Mouse (Mus musculus) embryonic facial prominence, embryonic 14.5 days (tissue): Measurements from ENCODE around the gene Gng12. TPM values are rescaled to one million over a fixed set of nuclear protein-coding genes. Genes with fewer than 3 reads are reported as not detected.
"Not testable (repeated sequence)": the region's sequence is repeated elsewhere in the genome, so short reads cannot be mapped to it uniquely, and the experiment has no call there.

Experiments
- ATAC-seq: fragments of 200-750 bp; cut with Nextera tagmentation; 2 replicates; pipeline ENCODE4 v1.8.0; 2017; ENCODE audit warnings: low read depth, moderate number of reproducible peaks, moderate TSS enrichment
- DNase-seq: peaks from one replicate; pipeline ENCODE4 v3.0.0-alpha.2; 2015; ENCODE audit warnings: low spot score
- H3K27ac ChIP-seq: fragments of 300-500 bp; sonication (generic); replicated peaks from 2 replicates; pipeline ENCODE4 v1.5.1; 2014; ENCODE audit warnings: low read depth, mild to moderate bottlenecking, low read length, moderate library complexity
- H3K27me3 ChIP-seq: fragments of 300-500 bp; sonication (generic); replicated peaks from 2 replicates; pipeline ENCODE4 v1.6.1; 2014; ENCODE audit warnings: low read length; ENCODE audit not compliant: control insufficient read depth, insufficient read depth
- H3K36me3 ChIP-seq: fragments of 300-500 bp; sonication (generic); 2 replicates; pipeline ENCODE4 v1.6.1; 2014; ENCODE audit warnings: low read length, mixed read lengths; ENCODE audit not compliant: control insufficient read depth, insufficient read depth
- H3K4me1 ChIP-seq: fragments of 300-500 bp; sonication (generic); 2 replicates; pipeline ENCODE4 v1.6.1; 2014; ENCODE audit warnings: antibody characterized with exemption, low read length; ENCODE audit not compliant: control insufficient read depth, insufficient read depth
- H3K4me2 ChIP-seq: fragments of 300-500 bp; sonication (generic); 2 replicates; pipeline ENCODE4 v1.6.1; 2014; ENCODE audit warnings: low read depth, mild to moderate bottlenecking, low read length, moderate library complexity, mixed read lengths
- H3K4me3 ChIP-seq: fragments of 300-500 bp; sonication (generic); 2 replicates; pipeline ENCODE4 v1.5.1; 2014; ENCODE audit warnings: low read depth, mild to moderate bottlenecking, low read length
- H3K9ac ChIP-seq: fragments of 300-500 bp; sonication (generic); 2 replicates; pipeline ENCODE4 v1.6.1; 2014; ENCODE audit warnings: low read depth, mild to moderate bottlenecking, low read length, moderate library complexity, mixed read lengths
- H3K9me3 ChIP-seq: fragments of 300-500 bp; sonication (generic); 2 replicates; pipeline ENCODE4 v1.6.1; 2016; ENCODE audit warnings: low read length; ENCODE audit not compliant: control insufficient read depth
- WGBS: fragments of 180-500 bp; shearing (Covaris S2); extraction: QIAGEN DNeasy Blood & Tissue Kit; methylation state at CpG from one replicate; pipeline ENCODE4 v1.1.7; 2014; 5-methylcytosine and 5-hydroxymethylcytosine counted together
- polyA plus RNA-seq: library from polyadenylated mRNA; unstranded; fragments of >200 nt; fragmentation: Nextera tagmentation; extraction: Ambion mirVana; gene quantifications from 2 replicates; pipeline ENCODE4 v1.2.1, GENCODE M21; 2014

Gng12 gene
- polyA plus RNA-seq, 1 experiment from 2014 or later, result 91.8 TPM

DNA sequence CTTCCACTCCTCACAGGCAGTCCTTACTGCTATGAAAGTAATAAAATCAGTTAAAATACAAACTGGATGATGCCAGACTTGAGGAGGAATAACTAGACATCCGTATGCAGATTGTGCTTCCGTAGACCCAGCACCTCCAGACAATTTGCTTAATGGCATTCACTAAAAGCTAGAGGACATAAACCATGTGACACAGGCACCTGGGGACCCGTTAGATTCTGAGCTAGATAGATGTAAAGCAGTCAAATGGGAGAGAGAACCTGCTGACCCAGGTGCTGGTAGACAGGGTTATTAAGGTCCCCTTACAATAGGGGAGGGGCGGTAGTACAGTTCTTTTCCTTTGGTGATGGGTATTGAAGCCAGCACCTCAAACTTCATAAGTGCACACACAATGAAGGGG is 127.5 kb downstream of the Gng12 start:
- no peaks in the 10 kb centered on the region for H3K27me3 ChIP-seq
- no peak for ATAC-seq
- no peak for DNase-seq
- H3K4me1 ChIP-seq, result no peaks in the 10 kb centered on the region; the same call in 1 of the 2 replicates
- no peaks in the 10 kb centered on the region for H3K36me3 ChIP-seq
- no peak overlapping the region for H3K9ac ChIP-seq
- H3K27ac ChIP-seq, result no peak overlapping the region
- no peak overlapping the region for H3K4me2 ChIP-seq
- 83% methylated on average over 4 of the region's 4 CpGs for WGBS
- H3K4me3 ChIP-seq, result no peak overlapping the region
- H3K9me3 ChIP-seq, result no peaks in the 10 kb centered on the region

DNA sequence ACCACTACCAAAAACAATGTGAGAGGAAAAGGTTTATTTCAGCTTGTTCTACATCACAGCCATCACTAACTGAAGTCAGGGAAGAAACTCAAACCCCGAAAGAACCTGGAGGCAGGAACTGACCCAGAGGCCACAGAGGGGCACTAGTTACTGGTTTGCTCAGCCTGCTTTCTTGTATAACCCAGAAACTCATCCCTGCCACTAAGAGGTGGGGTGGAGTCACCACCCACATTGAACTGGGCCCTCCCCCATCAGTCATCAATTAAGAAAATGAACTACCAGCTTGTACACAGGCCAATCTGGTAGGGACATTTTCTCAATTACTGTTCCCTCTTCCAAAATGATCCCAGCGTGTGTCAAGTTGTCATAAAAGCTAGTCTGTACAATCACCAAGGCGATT is 130.5 kb downstream of the Gng12 start:
- Histone ChIP-seq H3K9me3 (no peaks in the 10 kb centered on the region), H3K27me3 (no peaks in the 10 kb centered on the region), H3K9ac (no peak overlapping the region), H3K4me2 (no peak overlapping the region), H3K36me3 (no peaks in the 10 kb centered on the region), H3K4me1 (peaks cover 3% of the 10 kb centered on the region; the same call in 1 of the 2 replicates), H3K27ac (no peak overlapping the region), H3K4me3 (no peak overlapping the region)
- no peak for DNase-seq
- no peak for ATAC-seq
- WGBS, result 60% methylated on average over 3 of the region's 3 CpGs

DNA sequence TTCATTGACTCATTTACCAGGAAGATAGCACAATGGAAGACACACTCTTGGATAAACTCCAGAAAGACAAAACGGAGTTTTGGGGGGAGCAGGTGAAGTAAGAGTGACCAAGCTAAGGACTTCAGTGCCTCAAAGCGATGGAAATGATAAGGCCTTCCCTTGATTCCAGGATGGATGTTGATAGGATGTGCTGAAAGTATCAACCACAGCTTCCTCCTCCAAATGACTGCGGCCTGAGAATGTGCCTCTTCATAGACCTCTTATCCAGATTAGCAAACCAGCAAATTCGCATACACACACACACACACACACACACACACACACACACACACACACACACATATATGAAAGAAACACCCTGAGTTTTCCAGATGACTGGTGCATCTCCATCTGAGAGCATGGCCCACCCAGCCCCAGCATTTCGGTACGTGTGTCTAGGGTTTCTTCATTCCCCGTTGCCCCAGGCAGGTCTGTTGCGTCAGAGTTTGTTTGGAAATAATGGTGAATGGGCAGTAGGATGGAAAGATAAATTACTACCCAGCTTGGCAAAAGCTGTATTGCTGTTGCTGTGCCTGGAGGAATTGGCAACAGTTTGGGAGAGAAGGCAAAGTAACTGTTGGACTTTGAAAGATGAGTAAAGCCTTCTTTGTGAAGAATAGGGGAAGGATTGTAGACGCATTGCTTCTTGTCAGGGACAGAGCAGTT is 131.4 kb downstream of the Gng12 start:
- H3K9ac ChIP-seq, result no peak overlapping the region
- 65% methylated on average over 9 of the region's 9 CpGs for WGBS
- no peak overlapping the region for H3K27ac ChIP-seq
- H3K4me2 ChIP-seq, result no peak overlapping the region
- no peaks in the 10 kb centered on the region for H3K27me3 ChIP-seq
- ATAC-seq, result no peak
- no peaks in the 10 kb centered on the region for H3K9me3 ChIP-seq
- peaks cover 3% of the 10 kb centered on the region; the same call in 1 of the 2 replicates for H3K4me1 ChIP-seq
- DNase-seq, result no peak
- no peak overlapping the region for H3K4me3 ChIP-seq
- no peaks in the 10 kb centered on the region for H3K36me3 ChIP-seq

DNA sequence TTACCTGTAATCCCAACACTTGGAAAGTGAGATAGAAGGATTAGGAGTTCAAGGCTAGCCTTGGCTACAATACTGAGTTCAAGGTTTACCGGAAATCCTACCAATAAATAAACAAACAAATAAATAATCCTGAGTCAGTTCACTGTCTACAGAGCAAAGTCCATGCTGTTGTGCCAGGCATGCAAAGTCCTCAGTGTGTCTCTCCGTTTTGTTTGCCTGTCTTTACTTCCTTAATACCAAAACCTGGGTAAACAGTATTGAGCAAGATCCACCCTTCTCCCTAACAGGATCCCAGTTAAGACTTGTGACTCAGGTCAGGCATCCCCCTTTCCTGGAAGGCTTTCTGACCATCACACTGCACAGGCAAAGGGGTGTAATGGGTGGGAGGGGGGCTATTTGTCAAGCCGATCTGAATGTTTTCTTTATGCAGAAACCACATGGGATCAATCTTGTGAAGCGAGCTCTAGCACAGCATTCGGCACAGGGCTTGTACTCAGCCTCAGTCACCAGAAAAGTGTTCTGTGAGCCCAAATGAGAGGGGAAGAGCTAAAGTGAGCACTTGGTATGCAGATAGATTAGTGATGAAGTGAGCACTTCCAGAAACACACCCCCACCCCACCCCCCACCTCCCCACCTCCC is 133.2 kb downstream of the Gng12 start:
- H3K27ac ChIP-seq, result no peak overlapping the region
- H3K36me3 ChIP-seq, result no peaks in the 10 kb centered on the region
- H3K9me3 ChIP-seq, result no peaks in the 10 kb centered on the region
- no peak overlapping the region for H3K4me3 ChIP-seq
- H3K4me1 ChIP-seq, result peaks cover 3% of the 10 kb centered on the region; the same call in 1 of the 2 replicates
- DNase-seq, result no peak
- no peaks in the 10 kb centered on the region for H3K27me3 ChIP-seq
- no peak overlapping the region for H3K9ac ChIP-seq
- ATAC-seq, result no peak
- H3K4me2 ChIP-seq, result no peak overlapping the region
- 40% methylated on average over 5 of the region's 5 CpGs for WGBS

DNA sequence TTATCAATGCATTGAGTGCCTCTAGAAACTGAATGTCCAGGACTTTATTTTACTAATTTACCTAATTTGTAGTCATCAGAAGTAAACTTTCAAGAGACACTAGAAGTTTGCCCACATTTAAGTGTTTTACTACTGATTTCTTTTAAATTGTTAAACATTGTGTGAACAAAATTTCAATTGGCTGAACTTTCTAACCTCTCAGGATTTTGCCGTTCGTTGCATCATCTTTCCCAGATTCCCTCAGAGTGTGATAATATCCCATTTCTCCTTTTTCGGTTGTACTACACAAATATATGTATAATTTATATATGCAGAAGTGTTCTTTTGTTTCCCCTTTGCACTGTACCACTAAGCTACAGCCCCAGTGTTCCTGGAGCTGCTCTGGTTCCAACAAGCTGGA is 133.8 kb downstream of the Gng12 start:
- DNase-seq, result no peak
- no peak for ATAC-seq
- 28% methylated on average over 3 of the region's 3 CpGs for WGBS

DNA sequence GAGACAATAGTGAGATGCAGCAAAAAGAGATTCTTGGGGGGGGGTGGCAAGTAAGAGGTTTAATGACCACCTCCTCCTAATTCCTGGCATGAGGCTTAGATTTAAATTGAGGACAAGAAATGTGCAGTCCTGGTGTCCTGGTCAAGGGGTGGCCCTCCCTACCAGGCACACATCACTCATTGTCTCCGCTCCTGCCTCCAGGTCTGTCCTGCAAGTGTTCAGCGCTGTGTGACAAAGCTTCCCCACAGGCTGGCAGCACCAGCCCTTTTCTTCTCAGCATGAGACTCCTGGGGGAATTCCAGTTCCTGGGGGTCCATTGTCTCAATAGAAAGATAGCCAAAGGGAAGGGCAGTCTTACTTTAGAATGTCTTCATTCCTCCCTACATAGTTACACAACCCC is 134.2 kb downstream of the Gng12 start:
- DNase-seq (no peak), ATAC-seq (no peak)
- WGBS, result 31% methylated on average over 2 of the region's 2 CpGs

More for the DNA sequence above, 133.8 kb downstream of the Gng12 start:
- Histone ChIP-seq H3K27ac (no peak overlapping the region), H3K4me1 (peaks cover 3% of the 10 kb centered on the region; the same call in 1 of the 2 replicates), H3K4me2 (no peak overlapping the region), H3K36me3 (no peaks in the 10 kb centered on the region), H3K27me3 (no peaks in the 10 kb centered on the region), H3K9ac (no peak overlapping the region), H3K9me3 (no peaks in the 10 kb centered on the region), H3K4me3 (no peak overlapping the region)

DNA sequence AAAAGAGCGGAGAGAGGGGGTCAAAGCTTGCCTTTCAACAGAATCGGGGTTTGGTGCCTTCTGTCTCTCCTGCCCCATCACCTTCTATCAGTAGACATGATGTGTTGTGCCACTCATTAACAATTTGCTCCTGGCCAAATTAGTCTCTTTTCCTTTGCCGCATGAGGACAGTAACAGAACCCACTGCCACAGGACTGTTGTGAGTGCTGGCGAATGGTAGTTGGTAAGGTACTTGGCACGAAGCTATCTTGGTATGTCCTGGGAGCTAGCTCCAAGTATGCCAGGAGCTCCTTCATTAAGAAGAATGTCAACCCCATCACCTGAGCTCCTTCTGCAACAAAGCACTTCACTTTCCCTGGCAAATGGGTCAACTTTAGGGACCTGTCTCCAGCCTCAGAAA is 134.6 kb downstream of the Gng12 start:
- Histone ChIP-seq H3K9ac (no peak overlapping the region), H3K4me1 (peaks cover 9% of the 10 kb centered on the region; the same call in 1 of the 2 replicates), H3K27me3 (no peaks in the 10 kb centered on the region), H3K27ac (no peak overlapping the region), H3K4me2 (no peak overlapping the region), H3K4me3 (no peak overlapping the region), H3K9me3 (no peaks in the 10 kb centered on the region), H3K36me3 (no peaks in the 10 kb centered on the region)
- no peak for ATAC-seq
- 53% methylated on average over 5 of the region's 5 CpGs for WGBS
- no peak for DNase-seq

More for the DNA sequence above, 134.2 kb downstream of the Gng12 start:
- Histone ChIP-seq H3K27ac (no peak overlapping the region), H3K9me3 (no peaks in the 10 kb centered on the region), H3K4me1 (peaks cover 5% of the 10 kb centered on the region; the same call in 1 of the 2 replicates), H3K27me3 (no peaks in the 10 kb centered on the region), H3K36me3 (no peaks in the 10 kb centered on the region), H3K4me3 (no peak overlapping the region), H3K4me2 (no peak overlapping the region), H3K9ac (no peak overlapping the region)

DNA sequence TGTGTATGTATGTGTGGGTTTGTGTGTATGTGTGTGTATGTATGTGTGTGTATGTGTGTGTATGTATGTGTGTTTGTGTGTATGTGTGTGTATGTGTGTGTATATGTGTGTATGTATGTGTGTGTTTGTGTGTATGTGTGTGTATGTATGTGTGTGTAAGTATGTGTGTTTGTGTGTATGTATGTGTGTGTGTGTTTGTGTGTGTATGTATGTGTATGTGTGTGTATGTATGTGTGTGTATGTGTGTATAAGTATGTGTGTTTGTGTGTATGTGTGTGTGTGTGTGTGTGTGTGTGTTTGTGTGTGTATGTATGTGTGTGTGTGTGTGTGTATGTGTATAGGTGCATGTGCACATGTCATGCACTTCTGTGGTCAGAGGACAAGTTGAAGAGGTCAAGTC is 136.4 kb downstream of the Gng12 start:
- H3K36me3 ChIP-seq, ATAC-seq, H3K9me3 ChIP-seq, H3K27me3 ChIP-seq, H3K4me3 ChIP-seq, H3K4me2 ChIP-seq, H3K27ac ChIP-seq, H3K9ac ChIP-seq, DNase-seq: not testable (repeated sequence)
- H3K4me1 ChIP-seq, result peaks cover 12% of the 10 kb centered on the region; the same call in 1 of the 2 replicates
